Mouse (Mus musculus) frontal cortex, postnatal 10 days (tissue): ENCODE results near the gene Tmem100.

ENCODE experiments used
- DNase-seq, 2 experiments: peaks; one replicate each; pipeline ENCODE4 v3.0.0; 2022; ENCODE audit warnings: low spot score in 2 of 2, mixed read lengths in 1 of 2

Gene Tmem100

GRCm38 (mm10) chr11:90015281-90015680 lies 14.9 kb upstream of the Tmem100 start:
- DNase-seq = no peak

GRCm38 (mm10) chr11:90019161-90019560 lies 11.0 kb upstream of the Tmem100 start:
- DNase-seq = peak in 1 of 2 experiments; percentile 32

DNA sequence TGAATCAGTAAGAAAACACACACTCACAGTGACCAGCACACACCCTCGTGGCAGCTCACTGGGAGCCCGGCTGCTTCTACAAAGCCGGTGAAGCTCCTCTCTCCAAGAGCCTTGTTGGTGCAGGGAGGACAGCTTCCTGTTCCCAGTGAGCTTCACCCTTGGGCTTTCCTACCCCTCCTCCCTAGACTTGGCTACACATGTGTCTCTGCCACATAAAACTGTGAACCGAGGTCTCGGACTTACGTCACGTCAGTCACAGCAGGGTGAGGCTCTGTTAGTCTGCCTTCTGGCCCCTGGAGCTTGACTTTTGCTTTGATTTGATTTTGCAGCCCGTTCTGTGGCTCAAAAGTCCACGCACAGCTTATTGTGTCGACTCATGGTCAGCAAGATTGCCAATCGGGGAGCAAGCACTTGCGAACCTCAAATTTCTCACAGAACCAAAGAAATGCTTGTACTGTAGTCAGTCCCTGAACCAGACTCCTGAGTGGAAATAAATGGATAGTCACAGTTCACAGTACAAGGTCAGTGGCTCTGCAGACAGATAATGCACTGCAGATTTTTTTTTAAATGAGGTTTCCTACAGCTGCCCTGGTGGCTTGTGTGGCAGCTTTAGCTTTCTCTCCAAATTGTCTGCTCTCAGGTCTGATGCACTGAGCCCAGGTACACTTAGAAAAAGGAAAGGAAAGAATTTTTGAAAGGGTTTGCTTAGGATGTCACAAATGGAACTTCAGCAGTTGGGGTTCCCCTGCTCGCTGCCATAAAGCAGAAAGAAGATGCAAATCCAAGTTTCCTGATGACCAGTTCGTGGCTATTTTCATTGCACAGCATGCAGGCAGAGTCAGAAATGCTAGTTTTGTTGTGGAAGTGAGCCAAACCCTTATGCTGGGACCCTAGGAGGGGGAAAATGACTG lies 4.0 kb upstream of the Tmem100 start:
- no peak for DNase-seq

DNA sequence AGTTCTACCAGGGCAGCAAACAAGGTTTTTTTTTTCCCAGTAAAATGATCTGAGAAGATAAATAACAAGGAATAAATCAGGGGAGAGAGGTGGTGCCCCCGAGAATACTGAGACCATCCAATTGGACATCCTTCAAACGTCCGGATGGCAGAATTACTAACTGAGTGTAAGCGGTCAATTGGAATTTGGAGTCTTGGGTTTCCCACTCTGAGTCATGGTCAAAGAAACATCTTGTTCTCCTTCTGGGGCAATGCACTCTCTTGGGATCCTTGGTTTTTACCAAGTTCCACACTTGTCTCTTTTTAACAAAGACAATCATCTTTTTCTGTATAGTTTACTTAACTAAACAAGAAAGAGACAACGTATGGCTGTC lies 3.4 kb upstream of the Tmem100 start:
- DNase-seq = no peak

GRCm38 (mm10) chr11:90027216-90027615 lies 2.9 kb upstream of the Tmem100 start:
- DNase-seq = no peak

DNA sequence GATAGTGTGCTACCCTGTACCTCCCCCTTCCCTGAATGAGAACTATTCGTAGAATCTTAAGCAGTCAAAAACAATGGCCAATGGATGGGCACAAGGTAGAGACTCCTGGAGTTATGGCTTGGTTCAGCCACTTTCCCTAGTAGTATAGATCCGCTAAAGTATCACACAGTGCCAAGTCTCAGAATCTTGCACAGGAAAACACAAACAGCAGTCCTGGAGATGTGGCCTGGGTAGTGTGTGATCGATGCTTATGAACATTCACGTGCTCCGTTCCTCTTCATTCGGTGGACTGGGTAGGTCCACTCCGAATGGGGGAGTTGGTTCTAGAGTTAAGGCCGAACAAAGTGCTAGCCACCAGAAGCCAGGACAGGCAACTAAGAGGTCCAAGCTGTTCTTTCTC lies 1.4 kb upstream of the Tmem100 start:
- DNase-seq = no peak

DNA sequence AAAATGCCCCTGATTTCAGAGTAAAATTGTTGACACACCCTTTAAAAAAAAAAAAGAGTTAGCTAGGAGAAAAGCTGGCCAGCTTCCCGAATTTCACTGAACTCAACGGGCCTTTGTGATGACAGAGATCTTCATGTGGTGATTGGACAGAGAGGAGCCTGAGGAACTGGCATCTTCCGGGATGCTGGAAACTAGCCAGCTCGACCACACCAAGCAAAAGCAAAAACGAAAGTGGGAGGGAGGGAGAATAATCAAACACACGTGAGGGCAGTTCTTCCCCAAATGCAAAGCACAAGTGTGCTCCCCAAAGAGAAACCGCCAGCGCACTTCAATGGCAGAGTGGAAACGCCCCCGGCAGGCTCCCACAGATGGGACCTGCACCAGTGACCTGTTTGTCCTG lies 794 bp upstream of the Tmem100 start:
- peak; percentile 26 to 27 for DNase-seq

- DNase-seq = peak in 1 of 2 experiments; percentile 41
Measured at GRCm38 (mm10) chr11:90030557-90030956, 409 bp downstream of the Tmem100 start.

DNA sequence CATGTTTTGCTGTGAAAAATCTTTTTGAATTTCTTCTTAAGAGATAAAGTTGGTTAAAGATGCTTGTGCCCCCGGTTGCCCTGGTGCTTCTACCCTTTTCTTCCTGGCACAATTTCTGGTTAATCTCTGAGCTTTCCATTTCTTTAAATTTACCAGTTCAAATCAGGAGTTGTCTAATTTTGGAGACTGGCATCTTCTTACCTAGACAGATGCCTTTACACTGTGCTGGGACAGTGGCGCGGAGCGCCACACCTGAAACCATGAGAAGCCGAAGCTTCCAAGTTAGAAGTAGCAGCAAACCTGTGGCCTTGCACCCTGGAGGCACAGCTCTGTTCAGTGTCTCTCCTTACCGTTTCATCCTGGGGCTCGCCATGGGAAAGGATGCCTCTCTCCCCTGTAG lies 928 bp downstream of the Tmem100 start:
- no peak for DNase-seq

- no peak for DNase-seq
Measured at GRCm38 (mm10) chr11:90032807-90033206, 2.7 kb downstream of the Tmem100 start.

DNA sequence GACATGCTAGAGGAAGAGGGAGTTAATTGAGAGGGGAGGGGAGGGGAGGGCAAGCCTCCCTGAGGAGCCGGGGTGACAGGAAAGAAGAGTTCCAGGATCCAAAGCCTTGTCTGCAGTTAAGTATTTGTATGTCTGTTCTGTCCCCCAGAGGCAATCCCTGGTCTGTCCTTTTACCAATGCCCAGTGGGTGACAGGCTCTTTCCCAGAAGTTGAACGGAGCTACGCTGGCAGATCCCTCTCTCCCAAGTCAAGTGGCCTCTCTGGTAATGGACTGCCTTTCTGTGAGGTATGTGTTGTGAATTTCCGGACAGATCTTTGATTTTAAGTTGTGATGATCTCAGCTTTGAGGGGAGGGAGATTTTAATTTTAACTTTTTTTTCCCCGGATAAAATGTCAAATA lies 3.3 kb downstream of the Tmem100 start:
- no peak for DNase-seq

DNA sequence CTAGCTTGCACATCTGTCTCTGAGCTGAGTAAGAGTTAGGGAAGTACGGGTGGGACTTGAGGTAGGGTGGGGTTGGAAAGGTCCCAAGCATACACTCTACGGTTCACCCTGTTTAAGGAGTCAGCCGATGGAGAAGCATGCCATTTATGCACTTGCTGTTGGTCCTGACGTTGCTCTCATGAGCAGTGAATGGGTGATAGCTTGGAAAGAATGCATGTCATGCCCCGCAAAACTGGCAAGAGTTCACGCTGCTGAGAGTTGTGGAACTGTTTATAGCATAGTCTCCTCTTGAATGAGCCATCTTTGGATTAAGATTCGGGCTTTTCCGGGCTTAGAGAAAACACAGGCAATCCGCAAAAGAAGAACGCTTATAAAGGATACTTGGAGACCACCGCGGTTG lies 4.5 kb downstream of the Tmem100 start:
- no peak for DNase-seq

DNA sequence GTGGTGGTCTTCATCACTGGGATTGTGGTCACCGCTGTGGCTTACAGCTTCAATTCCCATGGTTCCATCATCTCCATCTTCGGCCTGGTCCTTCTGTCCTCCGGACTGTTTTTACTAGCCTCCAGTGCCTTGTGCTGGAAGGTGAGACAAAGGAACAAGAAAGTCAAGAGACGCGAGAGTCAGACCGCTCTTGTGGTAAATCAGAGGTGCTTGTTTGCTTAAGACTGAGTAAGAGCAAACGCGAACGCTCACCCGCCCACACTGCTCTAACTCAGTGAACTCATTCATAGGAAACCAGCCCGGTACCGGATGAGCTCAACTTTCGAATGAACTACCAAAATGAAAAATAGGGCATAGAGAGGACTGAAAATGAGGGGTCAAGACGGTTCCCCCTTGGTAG lies 5.4 kb downstream of the Tmem100 start:
- DNase-seq = no peak

GRCm38 (mm10) chr11:90036416-90036815 lies 6.3 kb downstream of the Tmem100 start:
- no peak for DNase-seq

- DNase-seq = peak in 1 of 2 experiments; percentile 22
Measured at GRCm38 (mm10) chr11:90038022-90038421, 7.9 kb downstream of the Tmem100 start.

DNA sequence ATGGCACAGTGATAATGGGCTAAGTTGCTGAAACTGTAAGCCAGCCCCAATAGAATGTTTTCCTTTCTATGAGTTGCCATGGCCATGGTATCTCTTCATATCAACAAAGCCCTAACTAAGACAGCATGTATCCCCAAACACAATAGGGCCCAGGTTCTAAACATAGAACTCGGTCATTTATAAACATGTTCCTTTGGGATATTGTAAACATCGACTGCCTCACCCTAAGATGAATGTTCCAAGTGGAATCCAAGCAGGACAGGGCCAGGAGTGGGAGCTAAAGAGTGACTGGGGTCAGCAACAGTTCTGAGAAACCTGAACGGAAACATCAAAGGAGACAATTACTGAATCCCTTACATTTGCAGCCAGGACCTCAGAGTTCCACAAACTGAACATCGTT lies 14.3 kb downstream of the Tmem100 start:
- DNase-seq = no peak

DNA sequence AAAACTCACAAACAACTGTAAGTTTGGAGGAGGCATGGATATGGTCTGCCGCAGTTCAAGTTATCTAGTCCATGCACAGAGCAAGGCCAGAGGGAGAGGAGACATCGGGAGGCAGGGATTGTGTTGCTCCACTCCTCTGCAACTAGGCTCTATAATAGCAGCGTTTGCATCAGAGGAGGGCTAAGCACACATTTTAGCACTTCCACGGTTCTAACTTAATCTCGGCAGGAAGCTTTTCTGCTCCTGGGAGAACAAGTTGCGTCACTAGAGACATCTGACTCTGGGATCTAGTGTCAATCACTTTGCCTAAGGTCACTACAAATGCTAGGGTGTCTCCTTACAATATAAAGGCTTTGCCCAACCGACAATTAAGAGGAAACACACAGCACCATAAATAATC lies 16.1 kb downstream of the Tmem100 start:
- no peak for DNase-seq

DNA sequence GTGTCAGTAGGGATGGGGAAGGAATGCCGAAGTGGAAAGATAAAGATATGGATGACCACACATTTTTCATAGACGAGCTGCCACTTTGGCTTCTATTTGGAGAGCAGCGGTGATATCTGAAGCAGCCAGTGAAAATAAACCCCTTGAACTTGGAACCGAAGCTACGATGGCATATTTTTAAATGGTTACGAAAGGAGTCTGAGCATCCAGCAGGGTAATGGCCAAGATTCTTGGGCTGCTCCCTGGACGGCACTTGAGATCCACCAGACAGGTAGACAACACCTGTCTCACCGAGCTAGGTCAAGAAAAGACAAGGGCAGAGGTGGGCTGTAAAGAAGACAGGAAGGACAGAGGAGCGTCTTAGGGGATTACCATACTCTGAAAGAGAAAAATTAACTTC lies 17.1 kb downstream of the Tmem100 start:
- DNase-seq = no peak

GRCm38 (mm10) chr11:90050016-90050415 lies 19.9 kb downstream of the Tmem100 start:
- no peak for DNase-seq

DNA sequence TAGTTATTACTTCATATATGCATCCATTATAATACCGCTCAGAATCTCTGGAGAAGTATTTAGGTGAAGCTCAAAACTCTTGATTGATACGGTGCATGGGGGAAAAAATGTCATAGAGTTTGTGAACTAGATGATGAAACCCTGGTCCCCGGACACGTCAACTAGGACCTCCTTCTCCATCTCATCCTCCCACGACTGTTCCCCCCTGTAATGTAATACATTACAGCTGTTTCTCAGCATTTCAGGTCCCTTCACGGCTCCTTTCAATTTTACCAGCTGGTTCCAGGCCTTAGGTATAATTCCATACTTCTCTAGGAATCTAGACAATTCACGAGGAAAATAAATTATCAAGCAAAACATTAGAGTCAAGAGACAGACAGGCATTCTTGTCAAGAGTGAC lies 22.6 kb downstream of the Tmem100 start:
- no peak for DNase-seq

GRCm38 (mm10) chr11:90053820-90054219 lies 23.7 kb downstream of the Tmem100 start:
- no peak for DNase-seq

DNA sequence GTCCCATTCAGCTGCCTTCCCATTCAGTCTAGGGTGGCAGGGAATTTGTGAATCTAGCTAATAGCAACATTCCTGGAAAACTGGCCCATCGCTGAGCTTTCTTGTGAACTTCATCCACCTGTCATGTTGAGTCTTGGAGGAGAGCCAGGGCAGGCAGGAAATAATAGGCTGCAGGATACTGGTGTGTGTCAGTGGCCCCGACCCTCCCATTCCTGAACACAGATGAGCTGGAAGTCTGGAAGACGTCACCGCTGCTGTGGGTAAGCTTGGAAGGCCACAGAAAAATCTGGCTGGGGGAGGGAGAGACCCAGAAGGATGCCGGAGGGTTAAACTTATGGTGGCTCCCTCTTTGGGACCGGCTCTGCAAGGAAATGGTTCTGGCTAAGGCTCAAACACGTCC lies 24.3 kb downstream of the Tmem100 start:
- DNase-seq = no peak

- DNase-seq = no peak
Measured at GRCm38 (mm10) chr11:90057070-90057469, 26.9 kb downstream of the Tmem100 start.

GRCm38 (mm10) chr11:90059241-90059640 lies 29.1 kb downstream of the Tmem100 start:
- no peak for DNase-seq
